Mouse (Mus musculus): ENCODE data around the gene 9330159F19Rik. TPM values are rescaled to one million over a fixed set of nuclear protein-coding genes. Genes with fewer than 3 reads are reported as not detected.

Gene 9330159F19Rik
- 0.01 and 0.03 TPM in 2 replicates for polyA plus RNA-seq (2012; rRNA removed)
- not detected in 2 replicates for polyA plus RNA-seq (2014; fragmentation: Nextera tagmentation; extraction: Ambion mirVana)

DNA sequence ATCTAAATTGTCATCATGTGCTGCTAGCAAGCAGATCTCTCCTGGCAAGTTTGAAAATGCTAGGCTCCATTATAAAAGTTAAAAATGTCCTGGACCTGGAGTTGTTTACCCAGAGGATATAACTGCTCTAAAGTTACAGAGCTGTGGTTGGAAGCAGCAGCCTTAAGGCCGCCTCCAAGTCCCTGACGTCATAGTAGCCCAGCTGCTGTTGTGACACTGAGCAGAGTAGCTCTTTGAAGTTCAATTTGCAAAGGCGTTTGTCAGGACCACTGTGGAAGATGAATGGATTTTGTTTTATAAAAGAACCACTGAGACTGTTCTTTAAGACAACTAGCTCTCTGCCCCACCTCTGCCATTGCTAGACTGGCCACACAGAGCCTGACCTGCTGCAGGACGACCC, at the start of gene 9330159F19Rik:
9330159F19Rik (plus strand) TSS at position 154 of the 400 bp plus-strand sequence.
- ATAC-seq (ENCODE audit: insufficient read depth) = no peak
- TF ChIP-seq EP300 (IDR thresholded peaks at IDR 0.05; ENCODE audit: low read depth) (no peak), CTCF (IDR thresholded peaks at IDR 0.05; ENCODE audit: low read depth) (no peak)
- Histone ChIP-seq H3K4me2 (ENCODE audit: low read depth) (no peak within 1 kb of the TSS), H3K4me3 (ENCODE audit: insufficient read depth in 1 of 2, low read depth in 2 of 2, low read length in 2 of 2) (no peak within 1 kb of the TSS), H3K9me3 (ENCODE audit: control insufficient read depth, low read length) (no peaks in the 10 kb centered on the region), H3K4me1 (replicated peaks; ENCODE audit: control insufficient read depth in 2 of 2, insufficient read depth in 2 of 2, low read length in 1 of 2) (no peaks in the 10 kb centered on the region), H3K36me3 (replicated peaks; ENCODE audit: control insufficient read depth, insufficient read depth, low read depth) (no peaks in the 10 kb centered on the region), H3K9ac (replicated peaks) (no peak within 1 kb of the TSS), H3K27ac (no peak within 1 kb of the TSS), H3K27me3 (ENCODE audit: control insufficient read depth, insufficient read depth, low read length) (no peaks in the 10 kb centered on the region)
- no peak for DNase-seq (ENCODE audit: low read depth in 3 of 3, low spot score in 3 of 3)
- WGBS (ENCODE audit: insufficient replicate concordance) = 11% methylated on average over 4 of the region's 4 CpGs

DNA sequence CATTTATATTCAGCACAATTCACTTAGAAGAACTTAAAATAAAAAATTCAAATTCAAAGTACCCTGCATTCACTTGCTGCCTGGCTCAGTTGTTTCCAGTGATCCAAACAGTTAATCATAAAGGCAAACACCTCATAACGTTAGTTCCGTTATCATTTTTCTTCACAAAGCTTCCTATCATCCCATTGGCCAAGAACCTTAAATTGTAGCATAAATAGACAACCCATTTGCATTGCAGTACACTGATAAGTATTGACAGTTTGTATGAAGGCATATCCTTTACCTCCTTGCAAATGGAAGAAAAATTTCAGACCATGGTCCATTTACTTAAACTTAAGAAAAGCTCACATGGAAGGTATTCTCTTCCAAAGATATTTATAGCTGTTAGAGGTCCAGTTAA, 49.7 kb upstream of the 9330159F19Rik start:
- Histone ChIP-seq H3K9me3 (ENCODE audit: control insufficient read depth, low read length) (no peaks in the 10 kb centered on the region), H3K4me2 (ENCODE audit: low read depth) (no peak overlapping the region), H3K9ac (replicated peaks) (no peak overlapping the region), H3K4me3 (ENCODE audit: insufficient read depth in 1 of 2, low read depth in 2 of 2, low read length in 2 of 2) (no peak overlapping the region), H3K27ac (no peak overlapping the region), H3K36me3 (replicated peaks; ENCODE audit: control insufficient read depth, insufficient read depth, low read depth) (no peaks in the 10 kb centered on the region), H3K4me1 (replicated peaks; ENCODE audit: control insufficient read depth in 2 of 2, insufficient read depth in 2 of 2, low read length in 1 of 2) (no peaks in the 10 kb centered on the region), H3K27me3 (ENCODE audit: control insufficient read depth, insufficient read depth, low read length) (no peaks in the 10 kb centered on the region)
- DNase-seq (ENCODE audit: low read depth in 3 of 3, low spot score in 3 of 3) (no peak), ATAC-seq (ENCODE audit: insufficient read depth) (no peak)
- WGBS (ENCODE audit: insufficient replicate concordance) = 59% methylated on average over 2 of the region's 2 CpGs
- no peak for TF ChIP-seq CTCF (IDR thresholded peaks at IDR 0.05; ENCODE audit: low read depth)
- TF ChIP-seq EP300 (IDR thresholded peaks at IDR 0.05; ENCODE audit: low read depth) = no peak

DNA sequence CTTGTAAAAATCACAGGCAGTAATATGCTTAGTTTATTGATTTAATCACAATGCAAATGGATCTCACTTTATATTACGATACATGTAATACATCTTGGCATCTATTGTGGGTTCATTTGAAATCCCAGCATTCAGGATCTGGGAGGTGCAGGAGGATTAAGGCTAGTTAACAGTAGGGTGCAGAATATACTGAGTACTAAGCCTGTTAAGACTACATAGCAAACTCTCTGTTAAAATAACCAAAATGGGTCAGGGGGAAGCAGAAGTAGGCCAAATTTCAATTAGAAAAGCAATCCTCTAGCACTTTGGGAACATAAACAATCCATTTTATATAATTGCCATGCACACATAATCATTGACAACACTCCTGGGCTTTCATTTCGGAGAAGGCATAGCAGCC, 37.6 kb upstream of the 9330159F19Rik start:
- H3K36me3 ChIP-seq (replicated peaks; ENCODE audit: control insufficient read depth, insufficient read depth, low read depth) = no peaks in the 10 kb centered on the region
- H3K9me3 ChIP-seq (ENCODE audit: control insufficient read depth, low read length) = no peaks in the 10 kb centered on the region
- 43% methylated on average over 2 of the region's 2 CpGs for WGBS (ENCODE audit: insufficient replicate concordance)
- no peak overlapping the region for H3K27ac ChIP-seq
- H3K4me2 ChIP-seq (ENCODE audit: low read depth) = no peak overlapping the region
- no peaks in the 10 kb centered on the region for H3K27me3 ChIP-seq (ENCODE audit: control insufficient read depth, insufficient read depth, low read length)
- H3K4me1 ChIP-seq (replicated peaks; ENCODE audit: control insufficient read depth in 2 of 2, insufficient read depth in 2 of 2, low read length in 1 of 2) = no peaks in the 10 kb centered on the region
- TF ChIP-seq CTCF (IDR thresholded peaks at IDR 0.05; ENCODE audit: low read depth) (no peak), EP300 (IDR thresholded peaks at IDR 0.05; ENCODE audit: low read depth) (no peak)
- ATAC-seq (ENCODE audit: insufficient read depth) (no peak), DNase-seq (ENCODE audit: low read depth in 3 of 3, low spot score in 3 of 3) (no peak)
- H3K9ac ChIP-seq (replicated peaks) = no peak overlapping the region
- H3K4me3 ChIP-seq (ENCODE audit: insufficient read depth in 1 of 2, low read depth in 2 of 2, low read length in 2 of 2) = no peak overlapping the region

DNA sequence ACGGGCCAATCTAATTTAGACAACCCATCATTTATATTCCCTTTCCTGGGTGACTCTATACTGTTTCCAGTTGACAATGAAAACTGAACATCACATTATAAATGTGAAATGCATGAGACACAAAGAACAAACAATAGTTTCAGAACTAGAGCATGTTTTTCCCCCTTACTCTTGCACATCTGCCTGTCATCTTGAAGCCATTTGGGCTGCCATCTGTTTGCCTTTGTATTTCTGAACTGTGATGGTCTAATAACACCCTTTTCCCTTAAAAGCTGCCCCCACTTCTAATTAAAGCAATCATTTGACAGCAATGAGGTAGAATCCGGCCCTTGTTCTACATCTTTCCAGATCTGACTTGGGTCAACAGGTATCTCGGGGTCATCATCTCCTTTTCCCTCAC, 35.8 kb upstream of the 9330159F19Rik start:
- no peak overlapping the region for H3K4me2 ChIP-seq (ENCODE audit: low read depth)
- no peak overlapping the region for H3K4me3 ChIP-seq (ENCODE audit: insufficient read depth in 1 of 2, low read depth in 2 of 2, low read length in 2 of 2)
- H3K9ac ChIP-seq (replicated peaks) = no peak overlapping the region
- 53% methylated on average over 3 of the region's 3 CpGs for WGBS (ENCODE audit: insufficient replicate concordance)
- no peaks in the 10 kb centered on the region for H3K36me3 ChIP-seq (replicated peaks; ENCODE audit: control insufficient read depth, insufficient read depth, low read depth)
- TF ChIP-seq CTCF (IDR thresholded peaks at IDR 0.05; ENCODE audit: low read depth) (no peak), EP300 (IDR thresholded peaks at IDR 0.05; ENCODE audit: low read depth) (no peak)
- ATAC-seq (ENCODE audit: insufficient read depth) (no peak), DNase-seq (ENCODE audit: low read depth in 3 of 3, low spot score in 3 of 3) (no peak)
- no peaks in the 10 kb centered on the region for H3K9me3 ChIP-seq (ENCODE audit: control insufficient read depth, low read length)
- no peak overlapping the region for H3K27ac ChIP-seq
- H3K4me1 ChIP-seq (replicated peaks; ENCODE audit: control insufficient read depth in 2 of 2, insufficient read depth in 2 of 2, low read length in 1 of 2) = no peaks in the 10 kb centered on the region
- H3K27me3 ChIP-seq (ENCODE audit: control insufficient read depth, insufficient read depth, low read length) = no peaks in the 10 kb centered on the region

DNA sequence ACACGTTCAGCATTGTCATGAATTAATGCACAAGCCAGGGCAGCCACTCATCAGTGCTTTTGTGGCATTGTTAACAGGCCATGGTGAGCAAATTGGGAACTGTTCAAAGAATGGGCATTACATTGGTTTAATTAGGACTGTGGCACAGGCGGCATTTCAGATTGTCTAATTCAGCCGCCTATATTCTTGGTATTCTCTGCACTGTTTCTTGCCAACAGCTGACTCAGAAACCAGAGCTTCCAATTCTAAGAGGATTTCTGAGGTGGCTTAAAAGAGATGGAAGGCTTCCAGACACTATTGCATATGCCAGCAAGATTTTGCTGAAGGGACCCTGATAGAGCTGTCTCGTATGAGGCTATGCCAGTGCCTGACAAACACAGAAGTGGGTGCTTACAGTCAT, 34.5 kb upstream of the 9330159F19Rik start:
- Histone ChIP-seq H3K36me3 (replicated peaks; ENCODE audit: control insufficient read depth, insufficient read depth, low read depth) (no peaks in the 10 kb centered on the region), H3K4me2 (ENCODE audit: low read depth) (no peak overlapping the region), H3K9me3 (ENCODE audit: control insufficient read depth, low read length) (no peaks in the 10 kb centered on the region), H3K9ac (replicated peaks) (no peak overlapping the region), H3K4me3 (ENCODE audit: insufficient read depth in 1 of 2, low read depth in 2 of 2, low read length in 2 of 2) (no peak overlapping the region), H3K27me3 (ENCODE audit: control insufficient read depth, insufficient read depth, low read length) (no peaks in the 10 kb centered on the region), H3K4me1 (replicated peaks; ENCODE audit: control insufficient read depth in 2 of 2, insufficient read depth in 2 of 2, low read length in 1 of 2) (no peaks in the 10 kb centered on the region), H3K27ac (no peak overlapping the region)
- DNase-seq (ENCODE audit: low read depth in 3 of 3, low spot score in 3 of 3) (no peak), ATAC-seq (ENCODE audit: insufficient read depth) (no peak)
- TF ChIP-seq CTCF (IDR thresholded peaks at IDR 0.05; ENCODE audit: low read depth) = no peak
- no peak for TF ChIP-seq EP300 (IDR thresholded peaks at IDR 0.05; ENCODE audit: low read depth)
- WGBS (ENCODE audit: insufficient replicate concordance) = 61% methylated on average over 4 of the region's 4 CpGs

All from liver, embryonic 14.5 days (tissue).